Mouse (Mus musculus) embryonic fibroblast, embryonic 13.5 days (primary cell): ENCODE measurements at regions not wholly inside any gene's neighbourhood (a gene's known extent, or its start where the extent isn't known, plus 50 kb on each side); places are given as distances from the start of the nearest gene placed in this dataset.

Experiments used
- H3K27ac ChIP-seq: 2 replicates; pipeline ENCODE4 v1.5.1; 2012; ENCODE audit warnings: low read length, control low read depth, inconsistent platforms; ENCODE audit not compliant: insufficient read depth
- H3K4me1 ChIP-seq: 2 replicates; pipeline ENCODE4 v1.6.1; 2011; ENCODE audit warnings: low read length; ENCODE audit not compliant: control insufficient read depth, insufficient read depth
- H3K4me3 ChIP-seq: 2 replicates; pipeline ENCODE4 v1.5.1; 2011; ENCODE audit warnings: mild to moderate bottlenecking, control low read depth, low read length; ENCODE audit not compliant: insufficient read depth
- CTCF ChIP-seq: IDR thresholded peaks from 2 replicates; pipeline ENCODE4 v1.5.1; 2011; ENCODE audit warnings: mild to moderate bottlenecking, control low read depth, low read length, moderate library complexity, borderline replicate concordance; ENCODE audit not compliant: insufficient read depth
- POLR2A ChIP-seq: IDR thresholded peaks from 2 replicates; pipeline ENCODE4 v1.6.1; 2011; ENCODE audit warnings: low read depth, mild to moderate bottlenecking, control low read depth, low read length, moderate library complexity

DNA sequence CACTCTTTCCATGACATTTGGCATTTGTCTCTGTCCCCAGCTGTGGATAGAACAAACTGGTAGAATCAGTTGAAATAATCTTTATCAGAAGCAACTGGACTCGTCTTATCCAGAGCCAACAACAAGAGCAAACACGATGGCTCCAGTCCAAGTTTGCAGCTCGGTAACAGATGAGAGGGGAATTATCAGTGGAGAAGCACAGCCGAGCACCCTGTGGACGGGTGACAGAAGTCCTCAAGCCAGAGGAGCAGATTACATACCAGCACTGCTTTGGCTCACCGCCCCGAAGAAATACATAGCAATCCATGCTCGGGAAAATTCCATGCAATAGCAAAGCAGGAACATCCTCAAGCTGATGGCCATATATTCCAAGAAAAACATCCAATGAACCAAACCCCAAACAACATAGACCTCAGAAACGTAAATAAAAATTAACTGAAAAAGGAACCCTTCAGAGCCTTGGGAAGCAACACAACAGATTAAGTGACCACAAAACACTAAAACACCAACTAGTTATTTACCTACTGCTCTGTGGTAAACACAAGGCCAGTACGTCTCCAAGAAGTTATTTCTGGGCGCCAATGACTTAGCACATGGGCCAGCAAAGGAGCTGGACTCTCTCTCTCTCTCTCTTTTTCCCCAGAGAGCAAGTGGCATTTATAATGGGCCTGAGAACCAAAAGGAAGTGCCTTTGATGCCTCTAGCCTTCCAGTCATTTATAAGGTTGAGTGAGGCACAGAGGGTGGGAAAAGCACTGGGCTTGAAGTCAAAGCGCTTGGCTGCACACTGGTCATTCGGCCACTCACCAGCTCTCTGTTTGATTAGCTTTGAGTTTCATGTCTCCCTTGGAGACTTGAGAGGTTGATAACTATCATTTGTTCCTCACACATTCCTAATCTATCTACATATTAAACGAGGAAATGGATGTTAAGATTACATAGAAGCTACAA, 163.0 kb upstream of the Gm12728 start:
- no peak overlapping the region for H3K4me3 ChIP-seq
- no peak overlapping the region for H3K27ac ChIP-seq
- no peaks in the 10 kb centered on the region for H3K4me1 ChIP-seq
- TF ChIP-seq POLR2A, result no peak
- no peak for TF ChIP-seq CTCF

DNA sequence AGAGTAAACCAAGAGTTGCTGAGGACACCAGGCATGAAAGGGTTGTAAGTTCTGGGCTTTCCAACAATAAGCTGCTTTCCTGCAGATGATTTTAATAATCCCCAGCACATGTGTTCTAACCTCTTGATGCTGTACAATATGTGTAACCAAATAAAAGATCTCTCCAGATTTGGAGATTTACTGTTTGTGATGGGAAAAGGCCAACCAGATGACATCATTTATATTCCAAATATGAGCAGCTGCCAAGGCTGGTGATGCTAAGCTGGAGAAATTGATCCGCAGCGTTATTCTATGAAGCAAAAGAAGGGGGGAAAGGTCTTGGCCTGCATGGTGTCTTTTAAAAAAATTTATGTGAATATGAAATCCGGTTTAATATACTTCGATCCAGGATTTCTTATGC, 160.1 kb upstream of the Gm12728 start:
- Histone ChIP-seq H3K4me1 (no peaks in the 10 kb centered on the region), H3K27ac (no peak overlapping the region), H3K4me3 (no peak overlapping the region)
- TF ChIP-seq CTCF (no peak), POLR2A (no peak)

DNA sequence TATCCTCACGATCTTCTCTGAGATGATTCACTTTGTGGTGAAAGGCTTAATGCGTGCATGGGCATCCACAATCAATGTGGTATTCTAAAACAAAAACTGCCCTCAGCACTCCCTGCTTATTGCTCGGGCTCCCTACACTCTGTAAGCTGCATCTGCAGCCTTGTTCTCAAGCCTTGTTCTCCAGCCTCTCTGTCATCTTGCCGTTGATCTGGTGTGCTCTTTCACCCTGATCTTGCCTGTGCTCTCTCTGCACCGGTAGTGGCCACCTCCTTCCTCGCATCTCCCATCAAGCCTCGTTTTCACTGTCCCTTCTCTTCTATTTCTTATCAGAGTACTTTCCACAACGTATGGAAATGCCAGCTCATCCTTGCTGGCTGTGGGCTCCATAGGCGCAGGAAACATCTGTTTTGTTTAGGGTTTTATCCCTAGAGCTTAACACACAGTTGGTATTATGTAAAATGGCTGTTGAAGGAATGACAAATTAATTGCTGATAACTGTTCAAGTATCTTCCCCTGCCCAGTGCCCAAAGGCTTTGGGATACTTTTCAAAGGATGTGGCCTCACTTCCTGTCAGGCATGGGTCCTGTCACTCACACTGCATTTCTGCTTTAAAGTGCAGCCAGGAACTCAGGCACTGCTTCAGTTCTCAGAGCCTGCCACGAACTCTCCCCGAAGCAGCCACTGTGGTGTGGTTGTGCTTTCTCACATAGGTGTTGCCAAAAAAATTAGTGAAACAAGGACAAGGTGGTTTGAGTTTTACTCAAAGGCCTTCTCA, 158.9 kb upstream of the Gm12728 start:
- H3K4me1 ChIP-seq, result no peaks in the 10 kb centered on the region
- no peak overlapping the region for H3K4me3 ChIP-seq
- TF ChIP-seq CTCF, result no peak
- no peak for TF ChIP-seq POLR2A
- no peak overlapping the region for H3K27ac ChIP-seq

DNA sequence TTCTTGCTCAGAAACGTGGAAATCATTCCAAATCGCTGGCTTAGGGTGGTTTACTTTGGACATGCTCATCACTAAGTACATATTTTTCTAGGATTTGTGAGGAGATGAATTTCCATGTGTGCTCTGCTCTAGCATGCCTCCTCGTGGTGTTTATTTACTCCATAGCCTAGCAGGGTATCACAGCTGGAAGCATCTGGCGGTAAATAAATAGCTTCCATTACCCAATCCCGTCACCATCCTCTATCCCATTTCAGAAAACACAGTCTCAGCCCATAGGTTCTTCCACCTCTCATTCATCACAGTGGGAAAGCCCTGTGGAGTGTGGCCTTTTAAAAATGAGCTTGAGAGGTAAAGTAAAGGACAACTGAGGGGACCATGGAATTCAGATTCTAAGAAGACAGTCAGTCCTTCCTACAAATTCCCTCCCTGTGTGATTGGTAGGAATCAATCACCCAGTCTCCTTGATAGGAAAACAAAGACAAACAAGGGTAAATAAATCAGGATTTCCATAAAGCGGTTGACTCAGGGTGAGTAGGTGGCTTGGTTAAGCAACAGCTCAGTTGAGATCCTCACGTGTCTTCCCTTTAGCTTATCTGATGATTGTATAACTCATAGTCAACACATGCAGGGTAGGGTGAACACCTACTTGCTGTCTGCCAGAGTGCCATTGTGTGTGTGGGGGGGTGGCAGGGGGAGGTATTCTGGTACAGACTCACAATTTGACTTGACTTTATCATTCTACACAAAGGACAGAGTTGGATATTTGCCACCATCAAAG, 156.9 kb upstream of the Gm12728 start:
- no peaks in the 10 kb centered on the region for H3K4me1 ChIP-seq
- TF ChIP-seq POLR2A (no peak), CTCF (no peak)
- H3K27ac ChIP-seq, result no peak overlapping the region
- H3K4me3 ChIP-seq, result no peak overlapping the region

DNA sequence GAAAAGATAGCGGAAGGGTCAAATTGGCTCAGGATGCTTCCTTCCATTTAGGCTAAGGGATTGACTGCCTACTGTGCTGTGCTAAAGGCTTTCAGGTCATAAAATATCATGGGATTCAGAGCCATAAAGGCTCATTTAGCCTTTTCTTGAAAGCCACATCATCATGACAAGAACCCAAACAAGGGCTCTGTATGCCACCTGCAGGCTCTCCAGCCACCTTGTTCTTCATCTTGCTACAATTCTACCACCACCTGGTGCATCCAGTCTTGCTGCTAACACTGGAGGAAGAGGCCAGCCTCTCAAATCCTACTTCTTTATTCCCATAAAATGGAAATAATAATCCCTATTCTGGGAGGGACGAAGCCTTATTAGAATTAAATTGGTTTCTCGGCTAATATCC, 155.9 kb upstream of the Gm12728 start:
- no peaks in the 10 kb centered on the region for H3K4me1 ChIP-seq
- no peak overlapping the region for H3K4me3 ChIP-seq
- H3K27ac ChIP-seq, result no peak overlapping the region
- TF ChIP-seq CTCF (no peak), POLR2A (no peak)

DNA sequence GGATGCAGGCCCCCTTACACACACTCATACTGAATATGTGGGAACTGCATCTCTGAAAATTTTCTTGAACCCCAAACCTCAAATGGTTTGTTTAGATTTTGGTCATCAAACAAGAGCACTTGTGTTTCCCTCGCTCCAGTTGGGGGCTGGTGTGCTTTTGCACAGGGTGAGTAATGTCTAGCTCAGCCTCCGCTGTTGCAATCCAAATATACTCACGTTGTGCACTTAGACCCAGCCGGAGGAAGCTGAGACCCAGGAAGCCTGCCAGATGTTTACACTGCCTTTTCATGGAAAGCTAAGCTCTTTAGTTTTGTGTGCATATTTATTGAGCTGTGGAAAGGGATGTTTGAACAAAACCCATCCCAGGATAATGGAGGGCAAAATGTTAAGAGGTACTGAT, 148.9 kb upstream of the Gm12728 start:
- Histone ChIP-seq H3K4me3 (no peak overlapping the region), H3K4me1 (no peaks in the 10 kb centered on the region), H3K27ac (peak overlapping the region; percentile 14; the same call in 1 of the 2 replicates)
- TF ChIP-seq POLR2A (no peak), CTCF (no peak)

- Histone ChIP-seq H3K4me3 (no peak overlapping the region), H3K4me1 (no peaks in the 10 kb centered on the region), H3K27ac (peak overlapping the region; percentile 14; the same call in 1 of the 2 replicates)
- TF ChIP-seq POLR2A, result no peak
- no peak for TF ChIP-seq CTCF
These were observed 148.1 kb upstream of the Gm12728 start for GRCm38 (mm10) chr4:105641582-105641981.

DNA sequence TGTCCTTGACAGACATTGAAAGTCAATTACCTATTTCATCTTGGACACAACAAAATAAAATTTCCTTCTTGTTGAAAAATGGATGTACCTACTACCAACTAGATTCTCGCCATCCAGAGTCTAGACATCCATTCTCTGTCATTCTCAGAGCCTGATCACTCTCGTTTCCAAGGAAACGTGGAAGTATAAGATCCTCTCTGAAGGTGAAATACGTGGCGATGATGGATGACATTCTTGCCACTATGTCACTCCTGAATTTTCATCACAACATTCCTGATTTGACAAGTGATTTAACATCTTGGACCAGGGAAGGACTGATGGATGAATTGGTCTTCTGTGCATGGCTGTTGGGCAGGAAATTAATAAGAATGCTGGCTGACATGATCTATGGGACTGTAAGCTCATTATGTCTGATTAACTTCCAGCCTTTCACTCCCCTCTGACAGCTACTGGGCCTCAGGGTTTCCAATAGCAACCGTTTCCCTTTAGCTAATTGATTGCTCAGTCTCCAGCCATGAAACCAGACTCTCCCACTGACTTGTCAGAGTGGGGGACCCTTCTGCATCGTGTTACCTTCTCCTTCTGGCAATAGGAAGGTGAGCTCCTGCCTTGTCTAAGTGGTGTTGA, 140.7 kb upstream of the Gm12728 start:
- Histone ChIP-seq H3K4me1 (no peaks in the 10 kb centered on the region), H3K4me3 (no peak overlapping the region), H3K27ac (no peak overlapping the region)
- TF ChIP-seq POLR2A (no peak), CTCF (no peak)

DNA sequence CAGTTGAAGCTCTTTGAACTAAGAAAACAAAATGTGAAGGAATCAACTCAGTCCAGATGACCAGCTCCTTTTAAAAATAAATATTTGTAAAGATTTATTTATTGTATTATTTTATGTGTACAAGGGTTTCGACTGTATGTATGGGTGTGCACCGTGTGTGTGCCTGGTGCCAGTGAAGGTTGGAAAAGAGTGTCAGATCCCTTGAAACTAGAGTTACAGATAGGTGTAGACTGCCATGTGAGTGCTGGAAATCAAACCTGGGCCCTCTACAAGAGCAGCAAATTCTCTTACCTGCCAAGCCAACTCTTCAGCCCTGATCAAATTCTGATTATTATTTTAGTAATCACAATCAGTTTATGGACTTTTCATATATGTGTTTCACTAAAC, 140.2 kb upstream of the Gm12728 start:
- H3K4me3 ChIP-seq, result no peak overlapping the region
- no peak overlapping the region for H3K27ac ChIP-seq
- no peaks in the 10 kb centered on the region for H3K4me1 ChIP-seq
- TF ChIP-seq POLR2A (no peak), CTCF (no peak)
